Mouse (Mus musculus) stomach, embryonic 16.5 days (tissue): ENCODE measurements around the gene Idi1. TPM values are rescaled to one million over a fixed set of nuclear protein-coding genes. Genes with fewer than 3 reads are reported as not detected.
"Not testable (repeated sequence)": the region's sequence is repeated elsewhere in the genome, so short reads cannot be mapped to it uniquely, and the experiment has no call there.

Experiments
- ATAC-seq: fragments of 200-750 bp; cut with Nextera tagmentation; 2 replicates; pipeline ENCODE4 v1.8.0; 2017; ENCODE audit warnings: moderate number of reproducible peaks, moderate TSS enrichment; ENCODE audit not compliant: insufficient read depth, low FRiP score
- H3K27ac ChIP-seq: fragments of 300-500 bp; sonication (generic); 2 replicates; pipeline ENCODE4 v1.5.1; 2014; ENCODE audit warnings: low read length
- H3K27me3 ChIP-seq: fragments of 300-500 bp; sonication (generic); 2 replicates; pipeline ENCODE4 v1.6.1; 2014; ENCODE audit warnings: low read length, control low read depth, mixed read lengths; ENCODE audit not compliant: control insufficient read depth, insufficient read depth
- H3K36me3 ChIP-seq: fragments of 300-500 bp; sonication (generic); 2 replicates; pipeline ENCODE4 v1.6.1; 2014; ENCODE audit warnings: low read length; ENCODE audit not compliant: control insufficient read depth, insufficient read depth
- H3K4me1 ChIP-seq: fragments of 300-500 bp; sonication (generic); 2 replicates; pipeline ENCODE4 v1.6.1; 2014; ENCODE audit warnings: low read length, control low read depth, mixed read lengths; ENCODE audit not compliant: control insufficient read depth, insufficient read depth
- H3K4me2 ChIP-seq: fragments of 300-500 bp; sonication (generic); 2 replicates; pipeline ENCODE4 v1.6.1; 2014; ENCODE audit warnings: low read depth, low read length, mixed read lengths
- H3K4me3 ChIP-seq: fragments of 300-500 bp; sonication (generic); replicated peaks from 2 replicates; pipeline ENCODE4 v1.5.1; 2014; ENCODE audit warnings: mild to moderate bottlenecking, low read length
- H3K9ac ChIP-seq: fragments of 300-500 bp; sonication (generic); 2 replicates; pipeline ENCODE4 v1.6.1; 2014; ENCODE audit warnings: low read length
- H3K9me3 ChIP-seq: fragments of 300-500 bp; sonication (generic); replicated peaks from 2 replicates; pipeline ENCODE4 v1.6.1; 2016; ENCODE audit warnings: low read length, control low read depth; ENCODE audit not compliant: control insufficient read depth
- WGBS: fragments of 180-500 bp; shearing (Covaris S2); extraction: QIAGEN DNeasy Blood & Tissue Kit; methylation state at CpG from one replicate; pipeline ENCODE4 v1.1.7; 2014; 5-methylcytosine and 5-hydroxymethylcytosine counted together
- microRNA-seq: library from miRNA; unstranded; fragments of <30 nt; microRNA quantifications from one replicate; pipeline ENCODE4, GENCODE M21; 2016
- polyA plus RNA-seq: library from polyadenylated mRNA; unstranded; fragments of >200 nt; fragmentation: Nextera tagmentation; extraction: Ambion mirVana; gene quantifications from 2 replicates; pipeline ENCODE4 v1.2.1, GENCODE M21; 2015

Gene Idi1
- polyA plus RNA-seq, 1 experiment from 2014 or later = 122 TPM

- not testable (repeated sequence) for H3K36me3 ChIP-seq, ATAC-seq, H3K4me1 ChIP-seq, H3K27me3 ChIP-seq, H3K4me3 ChIP-seq, H3K27ac ChIP-seq, H3K9ac ChIP-seq, H3K9me3 ChIP-seq, H3K4me2 ChIP-seq
- WGBS = 76% methylated on average over 6 of the region's 6 CpGs
Observed at GRCm38 (mm10) chr13:8937611-8938140, 52.4 kb downstream of the Idi1 start.

DNA sequence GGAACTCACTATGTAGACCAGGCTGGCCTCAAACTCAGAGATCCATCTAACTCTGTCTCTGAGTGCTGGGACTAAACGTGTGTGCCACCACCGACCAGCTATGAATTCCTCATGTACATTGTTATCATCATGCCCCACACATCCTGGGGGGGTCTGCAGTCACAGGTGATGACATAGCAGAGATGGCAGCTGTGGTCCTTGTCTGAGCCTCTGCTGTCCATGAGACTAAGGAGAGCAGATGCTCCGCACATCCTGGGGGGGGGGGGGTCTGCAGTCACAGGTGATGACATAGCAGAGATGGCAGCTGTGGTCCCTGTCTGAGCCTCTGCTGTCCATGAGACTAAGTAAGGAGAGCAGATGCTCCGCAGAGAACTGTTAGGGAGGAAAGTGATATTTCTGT lies 55.8 kb downstream of the Idi1 start:
- not testable (repeated sequence) for H3K27me3 ChIP-seq, H3K4me2 ChIP-seq, H3K9ac ChIP-seq, H3K4me1 ChIP-seq, ATAC-seq, H3K9me3 ChIP-seq, H3K4me3 ChIP-seq, H3K36me3 ChIP-seq, H3K27ac ChIP-seq
- WGBS = 76% methylated on average over 4 of the region's 4 CpGs

GRCm38 (mm10) chr13:8941701-8942100 lies 56.4 kb downstream of the Idi1 start:
- H3K9ac ChIP-seq, H3K4me3 ChIP-seq, H3K27me3 ChIP-seq, H3K36me3 ChIP-seq, H3K4me2 ChIP-seq, H3K9me3 ChIP-seq, H3K4me1 ChIP-seq, ATAC-seq, H3K27ac ChIP-seq: not testable (repeated sequence)
- 70% methylated on average over 1 of the region's 5 CpGs for WGBS

Small RNA genes lying within 50 kb of the gene (microRNA-seq; reads per million reads assigned to microRNA genes)
- gene Gm22750 = not detected

Other genes with a start within 250 kb of the Idi1 start
- 19.0 and 20.4 TPM in 2 replicates for gene Wdr37, start 13.6 kb upstream of the Idi1 start, polyA plus RNA-seq
- not detected in 2 replicates for gene Gm9745, start 62.7 kb downstream of the Idi1 start, polyA plus RNA-seq
- not detected in 2 replicates for gene Idi2, start 67.4 kb downstream of the Idi1 start, polyA plus RNA-seq
- gene Gtpbp4, start 110.6 kb downstream of the Idi1 start, polyA plus RNA-seq = 62.2 and 64.8 TPM in 2 replicates
- gene Larp4b, start 208.4 kb downstream of the Idi1 start, polyA plus RNA-seq = 37.9 and 40.4 TPM in 2 replicates